Mouse (Mus musculus): ENCODE data around the gene Pcgf1. TPM values are rescaled to one million over a fixed set of nuclear protein-coding genes. Genes with fewer than 3 reads are reported as not detected.

Pcgf1 gene
- not detected in 2 replicates for polyA plus RNA-seq (2012; ENCODE audit: insufficient read depth, insufficient read length, low replicate concordance, missing spikeins)

DNA sequence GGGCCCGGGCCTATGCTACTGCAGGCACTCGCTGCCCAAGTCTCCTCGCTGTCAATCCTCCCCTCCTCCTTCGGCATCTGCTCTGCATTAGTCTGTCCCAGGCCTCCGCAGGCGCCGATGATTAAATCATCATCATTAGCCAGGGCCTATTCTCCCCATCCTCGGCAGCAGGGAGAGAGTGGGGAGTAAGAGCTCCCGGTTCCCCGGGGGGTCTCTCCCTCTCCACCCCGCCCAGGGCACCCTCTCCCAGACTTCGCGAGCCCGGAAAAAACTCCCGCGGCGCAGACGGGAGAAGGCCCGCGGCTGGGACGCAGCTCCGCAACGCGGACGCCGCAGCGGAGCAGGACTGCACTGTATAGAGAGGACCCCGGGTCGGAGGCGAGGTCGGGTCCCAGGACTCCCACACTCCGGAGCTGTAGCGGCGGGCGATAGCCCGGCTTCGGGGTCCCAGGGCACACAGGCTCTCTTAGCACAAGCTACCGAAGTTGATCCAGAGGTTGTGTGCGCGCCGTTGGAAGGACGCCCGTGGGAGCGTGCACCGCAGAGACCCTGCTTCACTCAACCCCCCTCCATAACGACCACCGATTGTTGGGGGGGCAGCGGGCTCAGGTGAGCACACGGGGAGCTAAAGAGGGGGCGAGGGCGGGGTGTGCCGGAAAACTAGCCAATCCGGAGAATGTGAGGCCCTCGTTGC is at the start of gene Pcgf1:
TSS of gene Pcgf1 (plus strand) at position 240 of the 694 bp plus-strand sequence.
- H3K4me3 ChIP-seq (ENCODE audit: insufficient read depth, low read depth, low read length) = peak within 1 kb of the TSS; percentile 71
- H3K27ac ChIP-seq (ENCODE audit: insufficient read depth, low read depth, low read length) = peak within 1 kb of the TSS; percentile 98
- H3K4me1 ChIP-seq (ENCODE audit: control insufficient read depth, insufficient read depth, low read length) = peaks cover 12% of the 10 kb centered on the region
- WGBS = under 1% methylated on average over 54 of the region's 54 CpGs
- TF ChIP-seq POLR2A (IDR thresholded peaks at IDR 0.05; ENCODE audit: insufficient read depth, low read depth, low read length) = no peak; the same call in 1 of the 2 replicates
- no peak for TF ChIP-seq CTCF (IDR thresholded peaks at IDR 0.05; ENCODE audit: insufficient read depth, low read depth, low read length)

GRCm38 (mm10) chr6:83029777-83030176 is 47.9 kb upstream of the Pcgf1 start:
- TF ChIP-seq POLR2A (IDR thresholded peaks at IDR 0.05; ENCODE audit: insufficient read depth, low read depth, low read length) (no peak), CTCF (IDR thresholded peaks at IDR 0.05; ENCODE audit: insufficient read depth, low read depth, low read length) (no peak)
- H3K4me3 ChIP-seq (ENCODE audit: insufficient read depth, low read depth, low read length) = no peak overlapping the region
- H3K27ac ChIP-seq (ENCODE audit: insufficient read depth, low read depth, low read length) = no peak overlapping the region
- H3K4me1 ChIP-seq (ENCODE audit: control insufficient read depth, insufficient read depth, low read length) = peaks cover 16% of the 10 kb centered on the region
- WGBS = 50% methylated on average over 10 of the region's 10 CpGs

DNA sequence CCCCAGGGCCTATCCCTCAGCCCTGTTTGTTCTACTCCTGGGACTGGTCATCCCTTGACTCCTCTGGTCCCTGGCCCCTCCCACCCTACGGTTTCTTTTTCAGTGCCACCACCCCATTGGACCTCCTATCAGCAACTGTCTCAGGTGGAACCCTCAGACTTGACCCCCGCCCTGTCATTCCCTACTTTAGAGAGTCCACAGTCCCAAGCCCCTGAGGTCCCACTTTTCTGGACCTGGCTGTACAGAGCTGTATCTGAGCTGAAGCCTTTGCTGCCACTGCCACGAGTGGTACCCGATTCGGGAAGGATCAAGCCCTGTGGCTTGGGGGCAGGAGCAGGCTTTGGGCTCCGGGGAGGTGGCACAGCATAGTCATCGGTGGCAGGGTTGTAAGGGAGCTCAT is 46.6 kb upstream of the Pcgf1 start:
- TF ChIP-seq POLR2A (IDR thresholded peaks at IDR 0.05; ENCODE audit: insufficient read depth, low read depth, low read length) (no peak), CTCF (IDR thresholded peaks at IDR 0.05; ENCODE audit: insufficient read depth, low read depth, low read length) (no peak)
- no peak overlapping the region for H3K4me3 ChIP-seq (ENCODE audit: insufficient read depth, low read depth, low read length)
- peaks cover 16% of the 10 kb centered on the region for H3K4me1 ChIP-seq (ENCODE audit: control insufficient read depth, insufficient read depth, low read length)
- H3K27ac ChIP-seq (ENCODE audit: insufficient read depth, low read depth, low read length) = no peak overlapping the region
- WGBS = 66% methylated on average over 7 of the region's 7 CpGs

GRCm38 (mm10) chr6:83031921-83032590 is 45.6 kb upstream of the Pcgf1 start:
- WGBS = 52% methylated on average over 18 of the region's 18 CpGs
- TF ChIP-seq POLR2A (IDR thresholded peaks at IDR 0.05; ENCODE audit: insufficient read depth, low read depth, low read length) (no peak), CTCF (IDR thresholded peaks at IDR 0.05; ENCODE audit: insufficient read depth, low read depth, low read length) (no peak)
- Histone ChIP-seq H3K4me1 (ENCODE audit: control insufficient read depth, insufficient read depth, low read length) (peaks cover 16% of the 10 kb centered on the region), H3K27ac (ENCODE audit: insufficient read depth, low read depth, low read length) (no peak overlapping the region), H3K4me3 (ENCODE audit: insufficient read depth, low read depth, low read length) (no peak overlapping the region)

GRCm38 (mm10) chr6:83032769-83033191 is 44.9 kb upstream of the Pcgf1 start:
- 1% methylated on average over 31 of the region's 31 CpGs for WGBS
- peaks cover 16% of the 10 kb centered on the region for H3K4me1 ChIP-seq (ENCODE audit: control insufficient read depth, insufficient read depth, low read length)
- TF ChIP-seq POLR2A (IDR thresholded peaks at IDR 0.05; ENCODE audit: insufficient read depth, low read depth, low read length) (no peak), CTCF (IDR thresholded peaks at IDR 0.05; ENCODE audit: insufficient read depth, low read depth, low read length) (no peak)
- no peak overlapping the region for H3K27ac ChIP-seq (ENCODE audit: insufficient read depth, low read depth, low read length)
- H3K4me3 ChIP-seq (ENCODE audit: insufficient read depth, low read depth, low read length) = peak overlapping the region; percentile 35

- WGBS = 1% methylated on average over 51 of the region's 51 CpGs
Measured at GRCm38 (mm10) chr6:83033249-83034185, 44.2 kb upstream of the Pcgf1 start, which contains the start of the genes Dok1 and Loxl3. Gene Dok1 (minus strand): TSS chr6:83033471. Gene Loxl3 (plus strand): TSS chr6:83034173.

DNA sequence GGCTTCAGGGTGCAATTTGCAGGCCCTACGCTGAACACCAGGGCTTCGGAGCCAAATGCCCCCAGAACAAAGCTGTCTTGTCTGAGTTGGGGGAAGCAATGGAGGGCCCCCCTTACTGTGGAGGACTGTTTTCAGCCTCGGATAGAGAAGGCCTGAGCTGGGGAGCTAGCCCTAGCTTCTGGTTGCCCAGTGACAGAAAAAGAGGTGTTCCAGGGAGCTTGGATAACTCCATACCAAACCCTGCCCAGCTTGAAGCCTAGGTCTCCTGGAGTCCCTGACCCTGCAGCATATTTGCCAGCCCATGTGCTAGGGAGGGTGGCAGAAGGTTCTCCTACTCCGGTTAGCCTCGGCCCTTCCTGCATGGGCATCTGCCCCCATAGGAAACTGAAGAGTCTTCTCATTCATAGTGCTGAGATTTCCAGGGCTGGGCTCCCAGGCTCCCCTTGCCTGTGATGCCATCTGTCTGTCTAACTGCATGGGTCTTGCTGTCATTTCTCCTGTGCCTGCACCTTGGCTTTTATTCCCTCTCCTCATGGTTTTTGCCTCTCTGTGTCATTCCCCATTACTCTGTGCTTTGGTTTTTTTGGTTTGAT is 43.1 kb upstream of the Pcgf1 start:
- WGBS = 42% methylated on average over 5 of the region's 5 CpGs
- TF ChIP-seq CTCF (IDR thresholded peaks at IDR 0.05; ENCODE audit: insufficient read depth, low read depth, low read length) (no peak), POLR2A (IDR thresholded peaks at IDR 0.05; ENCODE audit: insufficient read depth, low read depth, low read length) (no peak)
- Histone ChIP-seq H3K4me1 (ENCODE audit: control insufficient read depth, insufficient read depth, low read length) (peaks cover 25% of the 10 kb centered on the region), H3K27ac (ENCODE audit: insufficient read depth, low read depth, low read length) (no peak overlapping the region), H3K4me3 (ENCODE audit: insufficient read depth, low read depth, low read length) (peak overlapping the region; percentile 35; the same call in 1 of the 2 replicates)

More at GRCm38 (mm10) chr6:83033249-83034185, 44.2 kb upstream of the Pcgf1 start, which contains the start of the genes Dok1 and Loxl3:
- TF ChIP-seq CTCF (IDR thresholded peaks at IDR 0.05; ENCODE audit: insufficient read depth, low read depth, low read length) (no peak), POLR2A (IDR thresholded peaks at IDR 0.05; ENCODE audit: insufficient read depth, low read depth, low read length) (no peak)
- H3K4me1 ChIP-seq (ENCODE audit: control insufficient read depth, insufficient read depth, low read length) = peaks cover 21% of the 10 kb centered on the region
- no peak within 1 kb of the TSS for H3K27ac ChIP-seq (ENCODE audit: insufficient read depth, low read depth, low read length)
- H3K4me3 ChIP-seq (ENCODE audit: insufficient read depth, low read depth, low read length) = peak within 1 kb of the TSS; percentile 35

DNA sequence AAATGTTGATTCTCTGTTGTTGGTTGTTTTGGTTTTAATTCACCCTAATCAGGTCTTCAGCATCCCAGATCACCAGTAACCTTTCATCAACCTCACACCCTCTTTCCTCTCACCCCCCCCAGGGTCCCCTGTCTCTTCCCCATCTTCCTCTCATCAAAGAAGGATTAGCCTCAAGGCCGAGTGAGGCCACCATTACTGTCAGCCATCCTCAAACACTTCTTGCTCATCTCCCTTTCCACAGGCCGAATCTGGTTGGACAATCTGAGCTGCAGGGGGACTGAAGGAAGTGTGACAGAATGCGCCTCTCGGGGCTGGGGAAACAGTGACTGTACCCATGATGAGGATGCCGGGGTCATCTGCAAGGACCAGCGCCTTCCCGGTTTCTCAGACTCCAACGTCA is 40.5 kb upstream of the Pcgf1 start:
- 89% methylated on average over 8 of the region's 8 CpGs for WGBS
- no peak for TF ChIP-seq POLR2A (IDR thresholded peaks at IDR 0.05; ENCODE audit: insufficient read depth, low read depth, low read length)
- TF ChIP-seq CTCF (IDR thresholded peaks at IDR 0.05; ENCODE audit: insufficient read depth, low read depth, low read length) = no peak
- H3K27ac ChIP-seq (ENCODE audit: insufficient read depth, low read depth, low read length) = no peak overlapping the region
- H3K4me1 ChIP-seq (ENCODE audit: control insufficient read depth, insufficient read depth, low read length) = peaks cover 25% of the 10 kb centered on the region
- no peak overlapping the region for H3K4me3 ChIP-seq (ENCODE audit: insufficient read depth, low read depth, low read length)

All from olfactory bulb, adult 2 months (tissue).